Mouse (Mus musculus) lung, adult 2 months (tissue): Measurements from ENCODE around the gene Olfr1283.

Source experiments
- CTCF ChIP-seq: fragments of 200-500 bp; IDR thresholded peaks from 2 replicates; pipeline ENCODE4 v1.5.1; 2011; ENCODE audit warnings: mild to moderate bottlenecking, low read length, control low read depth; ENCODE audit not compliant: insufficient read depth
- POLR2A ChIP-seq: fragments of 200-500 bp; IDR thresholded peaks from 2 replicates; pipeline ENCODE4 v1.6.1; 2011; ENCODE audit warnings: low read depth, mild to moderate bottlenecking, control low read depth, low read length, borderline replicate concordance; ENCODE audit errors: extremely low read depth

- TF ChIP-seq CTCF = no peak
- TF ChIP-seq POLR2A = no peak
Observed at GRCm38 (mm10) chr2:111375222-111375621, 8.6 kb downstream of the Olfr1283 start, which contains the start of gene Olfr1284.
